Mouse (Mus musculus) liver, embryonic 13.5 days (tissue): ENCODE measurements around the gene Pcdh15. TPM values are rescaled to one million over a fixed set of nuclear protein-coding genes. Genes with fewer than 3 reads are reported as not detected.

Experiments used
- ATAC-seq: fragments of 200-750 bp; cut with Nextera tagmentation; 2 replicates; pipeline ENCODE4 v1.8.0; 2017; ENCODE audit warnings: low read depth, mild to moderate bottlenecking, moderate number of reproducible peaks, moderate library complexity
- DNase-seq: peaks from one replicate; pipeline ENCODE4 v3.0.0; 2022
- H3K27ac ChIP-seq: fragments of 300-500 bp; sonication (generic); 2 replicates; pipeline ENCODE4 v1.5.1; 2015; ENCODE audit warnings: moderate library complexity, mild to moderate bottlenecking, inconsistent platforms
- H3K27me3 ChIP-seq: fragments of 300-500 bp; sonication (generic); 2 replicates; pipeline ENCODE4 v1.6.1; 2015; ENCODE audit warnings: mild to moderate bottlenecking, inconsistent platforms
- H3K36me3 ChIP-seq: fragments of 300-500 bp; sonication (generic); 2 replicates; pipeline ENCODE4 v1.6.1; 2015; ENCODE audit warnings: mild to moderate bottlenecking, inconsistent platforms
- H3K4me1 ChIP-seq: fragments of 300-500 bp; sonication (generic); replicated peaks from 2 replicates; pipeline ENCODE4 v1.6.1; 2015; ENCODE audit warnings: inconsistent platforms
- H3K4me2 ChIP-seq: fragments of 300-500 bp; sonication (generic); 2 replicates; pipeline ENCODE4 v1.6.1; 2015; ENCODE audit warnings: inconsistent platforms, mild to moderate bottlenecking, moderate library complexity
- H3K4me3 ChIP-seq: fragments of 300-500 bp; sonication (generic); replicated peaks from 2 replicates; pipeline ENCODE4 v1.5.1; 2015; ENCODE audit warnings: mild to moderate bottlenecking, inconsistent platforms
- H3K9ac ChIP-seq: fragments of 300-500 bp; sonication (generic); 2 replicates; pipeline ENCODE4 v1.6.1; 2015; ENCODE audit warnings: mild to moderate bottlenecking, inconsistent platforms
- H3K9me3 ChIP-seq: fragments of 300-500 bp; sonication (generic); replicated peaks from 2 replicates; pipeline ENCODE4 v1.6.1; 2016; ENCODE audit warnings: inconsistent platforms
- WGBS: fragments of 180-500 bp; shearing (Covaris S2); methylation state at CpG from one replicate; pipeline ENCODE4 v1.1.7; 2015; ENCODE audit not compliant: insufficient replicate concordance; 5-methylcytosine and 5-hydroxymethylcytosine counted together
- polyA plus RNA-seq: library from polyadenylated mRNA; unstranded; fragments of >200 nt; fragmentation: Nextera tagmentation; extraction: Ambion mirVana; gene quantifications from 2 replicates; pipeline ENCODE4 v1.2.1, GENCODE M21; 2015

Pcdh15 gene
- polyA plus RNA-seq, 1 experiment from 2014 or later, result 0.13 TPM

DNA sequence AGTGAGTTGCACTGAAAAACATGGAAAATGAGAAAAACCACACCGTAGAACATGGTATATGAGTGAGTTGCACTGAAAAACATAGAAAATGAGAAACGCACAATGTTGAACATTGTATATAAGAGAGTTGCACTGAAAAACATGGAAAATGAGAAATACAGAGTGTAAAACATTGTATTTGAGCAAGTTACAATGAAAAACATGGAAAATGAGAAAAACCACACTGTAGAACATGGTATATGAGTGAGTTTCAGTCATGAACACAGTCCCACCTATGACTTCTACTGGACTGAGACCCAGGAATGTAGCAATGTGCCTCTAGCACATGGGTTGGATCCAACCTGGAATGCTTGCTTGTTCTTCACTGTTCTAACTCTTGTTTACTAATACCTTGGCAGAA lies 279.9 kb downstream of the Pcdh15 start:
- Histone ChIP-seq H3K36me3 (no peaks in the 10 kb centered on the region), H3K9me3 (no peaks in the 10 kb centered on the region), H3K27me3 (no peaks in the 10 kb centered on the region), H3K27ac (no peak overlapping the region), H3K4me3 (no peak overlapping the region), H3K4me2 (no peak overlapping the region), H3K4me1 (no peaks in the 10 kb centered on the region), H3K9ac (no peak overlapping the region)
- DNase-seq (no peak), ATAC-seq (no peak)
- WGBS, result 62% methylated on average over 2 of the region's 2 CpGs

DNA sequence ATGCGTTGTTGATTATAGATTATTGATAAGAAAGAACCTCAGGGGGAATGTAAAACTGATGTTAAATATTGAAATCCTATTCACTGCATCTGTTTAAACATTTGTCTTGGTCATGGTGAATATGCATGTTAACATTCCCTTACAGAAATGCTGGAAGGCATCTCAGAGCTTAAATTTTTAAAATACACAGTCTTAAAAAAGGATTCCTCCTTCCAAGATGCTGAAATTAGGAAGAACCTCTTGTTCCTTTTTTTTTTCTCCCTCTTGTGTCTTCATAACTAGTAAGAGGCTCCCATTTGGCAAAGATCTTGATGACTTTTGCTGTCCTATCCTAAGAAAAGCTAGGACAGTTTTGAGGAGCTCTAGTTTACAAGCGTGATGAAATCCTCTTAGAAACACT lies 284.9 kb downstream of the Pcdh15 start:
- Histone ChIP-seq H3K9ac (no peak overlapping the region), H3K9me3 (no peaks in the 10 kb centered on the region), H3K27ac (no peak overlapping the region), H3K4me3 (no peak overlapping the region), H3K36me3 (no peaks in the 10 kb centered on the region), H3K4me2 (no peak overlapping the region), H3K4me1 (no peaks in the 10 kb centered on the region), H3K27me3 (no peaks in the 10 kb centered on the region)
- ATAC-seq (no peak), DNase-seq (no peak)
- WGBS, result 65% methylated on average over 2 of the region's 2 CpGs

DNA sequence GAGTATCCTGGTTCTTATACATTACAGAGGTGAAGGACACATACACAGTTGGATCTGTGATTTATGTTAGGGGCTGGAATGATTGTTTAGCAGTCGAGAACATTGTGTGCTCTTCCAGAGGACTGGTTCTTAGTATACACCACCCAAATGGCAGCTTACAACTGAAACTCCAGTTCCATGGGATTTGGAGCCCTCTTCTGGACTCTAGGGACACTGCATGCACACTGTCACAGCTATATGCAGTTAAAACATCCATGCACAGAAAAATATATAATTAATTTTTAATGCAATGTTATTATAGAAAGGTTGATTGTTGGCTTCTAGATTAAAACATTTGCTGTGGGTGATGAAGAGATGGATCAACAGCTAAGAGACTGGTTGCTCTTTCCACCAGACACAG lies 301.3 kb downstream of the Pcdh15 start:
- no peaks in the 10 kb centered on the region for H3K9me3 ChIP-seq
- H3K9ac ChIP-seq, result no peak overlapping the region
- H3K27ac ChIP-seq, result no peak overlapping the region
- H3K36me3 ChIP-seq, result no peaks in the 10 kb centered on the region
- H3K4me3 ChIP-seq, result no peak overlapping the region
- DNase-seq (no peak), ATAC-seq (no peak)
- no peaks in the 10 kb centered on the region for H3K27me3 ChIP-seq
- no peaks in the 10 kb centered on the region for H3K4me1 ChIP-seq
- no peak overlapping the region for H3K4me2 ChIP-seq
- 58% methylated on average over 1 of the region's 1 CpGs for WGBS

DNA sequence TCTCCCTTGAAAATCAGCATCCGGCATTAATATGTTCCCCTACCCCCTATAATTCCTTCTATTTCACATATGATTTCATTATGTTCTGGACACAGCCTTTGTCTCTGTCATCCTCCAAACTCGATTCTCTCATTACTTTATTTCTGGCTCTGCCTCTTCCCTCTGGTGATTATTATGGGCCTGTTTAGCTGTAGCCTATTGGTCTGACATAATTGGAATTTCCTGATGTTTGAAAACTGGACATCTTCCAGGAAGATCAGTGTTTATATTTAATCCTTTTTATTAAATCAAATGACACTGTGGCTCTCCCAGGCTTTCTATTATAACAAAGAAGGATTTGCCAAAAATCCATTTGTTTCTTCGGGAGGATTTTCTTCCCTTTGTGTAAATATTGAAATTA lies 326.3 kb downstream of the Pcdh15 start:
- no peak overlapping the region for H3K27ac ChIP-seq
- no peaks in the 10 kb centered on the region for H3K9me3 ChIP-seq
- no peaks in the 10 kb centered on the region for H3K27me3 ChIP-seq
- no peak for ATAC-seq
- H3K4me1 ChIP-seq, result no peaks in the 10 kb centered on the region
- H3K36me3 ChIP-seq, result no peaks in the 10 kb centered on the region
- H3K4me3 ChIP-seq, result no peak overlapping the region
- DNase-seq, result no peak
- H3K4me2 ChIP-seq, result no peak overlapping the region
- no peak overlapping the region for H3K9ac ChIP-seq
- 48% methylated on average over 3 of the region's 3 CpGs for WGBS

DNA sequence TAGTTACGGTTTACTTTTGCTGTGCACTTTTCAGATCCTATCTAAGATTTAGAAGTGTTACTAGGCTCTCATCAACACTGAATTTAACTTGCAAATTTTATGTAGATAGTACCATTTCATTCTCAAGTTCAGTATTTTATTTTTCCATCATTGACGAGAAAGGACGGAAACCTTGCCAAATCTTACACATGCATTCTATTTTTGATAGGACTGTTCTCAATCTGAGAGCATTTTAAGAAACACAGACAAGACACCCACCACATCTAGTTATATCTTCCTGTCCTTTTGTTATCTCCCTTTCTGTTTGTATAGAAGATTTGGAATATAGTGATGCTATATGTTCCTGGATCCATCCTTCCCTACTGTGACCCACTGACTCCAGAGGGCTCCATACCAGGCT lies 332.2 kb downstream of the Pcdh15 start:
- no peak overlapping the region for H3K27ac ChIP-seq
- no peaks in the 10 kb centered on the region for H3K4me1 ChIP-seq
- no peak overlapping the region for H3K4me3 ChIP-seq
- no peak overlapping the region for H3K4me2 ChIP-seq
- DNase-seq, result no peak
- H3K36me3 ChIP-seq, result no peaks in the 10 kb centered on the region
- H3K9me3 ChIP-seq, result no peaks in the 10 kb centered on the region
- no peak overlapping the region for H3K9ac ChIP-seq
- 81% methylated on average over 3 of the region's 3 CpGs for WGBS
- ATAC-seq, result no peak
- no peaks in the 10 kb centered on the region for H3K27me3 ChIP-seq

DNA sequence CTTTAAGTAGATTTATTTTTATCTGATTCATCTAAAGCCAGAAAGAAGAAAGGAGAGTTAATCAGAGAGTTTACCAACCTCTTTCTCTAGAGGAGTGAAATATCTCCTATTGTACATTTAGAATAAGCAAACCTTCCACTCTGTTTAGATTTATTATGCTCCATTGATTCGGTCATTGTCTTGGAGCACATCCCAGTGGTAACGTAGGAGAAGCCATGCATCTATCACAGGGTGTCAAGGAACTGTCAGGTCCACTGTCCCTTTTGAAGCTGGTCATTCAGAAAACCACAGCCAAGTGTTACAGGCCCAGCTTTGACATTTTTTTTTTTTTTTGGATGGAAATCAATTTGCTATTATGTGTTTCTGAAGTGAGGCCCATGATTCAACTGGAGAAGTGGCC lies 384.9 kb downstream of the Pcdh15 start:
- H3K9ac ChIP-seq, result no peak overlapping the region
- no peak overlapping the region for H3K4me2 ChIP-seq
- WGBS, result 64% methylated on average over 2 of the region's 2 CpGs
- H3K27me3 ChIP-seq, result no peaks in the 10 kb centered on the region
- H3K27ac ChIP-seq, result no peak overlapping the region
- no peaks in the 10 kb centered on the region for H3K36me3 ChIP-seq
- H3K4me1 ChIP-seq, result no peaks in the 10 kb centered on the region
- H3K4me3 ChIP-seq, result no peak overlapping the region
- DNase-seq (no peak), ATAC-seq (no peak)
- H3K9me3 ChIP-seq, result no peaks in the 10 kb centered on the region

DNA sequence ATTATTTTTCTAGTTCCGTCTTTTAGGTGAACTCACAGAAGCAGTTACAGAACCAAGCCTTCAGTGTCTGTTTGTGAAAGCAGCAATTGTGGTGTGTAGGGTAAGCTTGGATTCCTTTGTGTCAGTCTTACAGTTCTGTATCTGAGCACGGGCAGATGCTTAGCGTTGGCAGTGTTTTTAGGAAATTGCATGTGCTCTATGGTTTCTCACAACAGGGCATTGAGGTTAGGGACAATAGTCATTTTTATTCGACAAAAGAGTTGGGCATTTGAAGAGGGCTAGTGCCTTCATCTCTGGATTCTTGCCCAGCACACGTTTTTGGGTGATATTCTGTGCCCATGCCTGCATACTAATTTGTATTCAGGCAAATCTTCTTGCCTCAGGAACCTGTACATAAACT lies 392.5 kb downstream of the Pcdh15 start:
- Histone ChIP-seq H3K9me3 (no peaks in the 10 kb centered on the region), H3K27ac (no peak overlapping the region), H3K4me2 (no peak overlapping the region), H3K4me1 (no peaks in the 10 kb centered on the region), H3K36me3 (no peaks in the 10 kb centered on the region), H3K9ac (no peak overlapping the region), H3K27me3 (no peaks in the 10 kb centered on the region), H3K4me3 (no peak overlapping the region)
- no peak for DNase-seq
- 49% methylated on average over 5 of the region's 5 CpGs for WGBS
- ATAC-seq, result no peak

DNA sequence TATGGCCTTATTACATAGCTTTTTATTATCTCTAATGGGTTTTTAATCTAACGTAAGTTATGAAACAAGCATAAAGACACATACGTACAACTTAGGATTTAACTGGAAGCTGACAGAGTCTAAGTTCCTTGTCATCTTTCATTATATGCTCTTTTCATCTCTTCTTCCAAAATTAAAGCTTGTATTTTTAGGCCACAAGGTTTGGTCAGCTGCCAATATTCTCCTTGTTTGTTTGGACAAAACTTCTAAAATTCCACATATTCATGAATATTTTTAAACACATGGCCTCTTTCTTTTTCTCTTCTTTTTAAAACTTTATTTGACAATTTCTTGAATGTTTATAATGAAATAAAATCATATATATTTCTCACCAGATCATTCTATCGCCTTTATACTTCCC lies 415.7 kb downstream of the Pcdh15 start:
- H3K9me3 ChIP-seq, result no peaks in the 10 kb centered on the region

DNA sequence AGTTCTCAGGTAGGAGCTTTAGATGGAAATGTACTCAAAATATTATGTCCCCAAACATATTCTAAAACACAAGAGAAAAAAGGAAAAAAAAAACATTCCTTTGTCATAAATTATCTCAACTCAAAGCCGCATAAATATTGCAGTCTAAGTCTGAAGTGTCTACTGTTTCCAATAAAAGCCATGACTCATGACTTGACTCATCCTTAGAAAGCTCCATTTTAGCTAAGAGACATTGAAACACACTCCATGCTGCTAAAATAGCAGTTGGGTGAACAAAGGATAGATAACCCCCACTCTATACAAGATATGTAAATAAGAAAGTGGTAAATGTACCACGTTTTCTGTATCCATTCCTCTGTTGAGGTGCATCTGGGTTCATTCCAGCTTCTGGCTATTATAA lies 416.6 kb downstream of the Pcdh15 start:
- DNase-seq (no peak), ATAC-seq (no peak)
- no peaks in the 10 kb centered on the region for H3K27me3 ChIP-seq
- no peak overlapping the region for H3K4me2 ChIP-seq
- H3K4me3 ChIP-seq, result no peak overlapping the region
- H3K4me1 ChIP-seq, result no peaks in the 10 kb centered on the region
- no peaks in the 10 kb centered on the region for H3K9me3 ChIP-seq
- H3K9ac ChIP-seq, result no peak overlapping the region
- no peaks in the 10 kb centered on the region for H3K36me3 ChIP-seq
- 52% methylated on average over 2 of the region's 2 CpGs for WGBS
- H3K27ac ChIP-seq, result no peak overlapping the region

More for the DNA sequence above, 415.7 kb downstream of the Pcdh15 start:
- H3K27ac ChIP-seq, result no peak overlapping the region
- WGBS, result 71% methylated on average over 3 of the region's 3 CpGs
- H3K4me3 ChIP-seq, result no peak overlapping the region
- H3K27me3 ChIP-seq, result no peaks in the 10 kb centered on the region
- DNase-seq, result no peak
- no peak overlapping the region for H3K4me2 ChIP-seq
- no peak for ATAC-seq
- H3K36me3 ChIP-seq, result no peaks in the 10 kb centered on the region
- no peak overlapping the region for H3K9ac ChIP-seq
- no peaks in the 10 kb centered on the region for H3K4me1 ChIP-seq

DNA sequence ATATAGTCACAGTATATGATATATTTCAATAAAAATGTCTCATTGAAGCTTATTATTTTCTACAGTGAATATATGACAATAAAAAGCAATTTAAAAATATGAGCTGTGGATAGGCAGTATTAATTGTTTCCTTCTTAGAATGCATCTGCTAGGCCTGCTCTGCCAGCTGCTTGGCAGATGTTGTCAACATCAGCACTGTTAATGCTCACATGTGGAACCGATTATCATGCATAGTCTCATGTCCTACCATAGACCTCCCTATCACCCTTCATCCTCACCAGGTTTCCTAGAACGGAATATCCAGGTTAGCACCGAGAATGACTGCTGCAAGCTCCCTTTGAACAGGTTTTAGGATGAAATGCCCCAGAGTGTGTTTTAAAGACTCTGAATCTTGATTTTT lies 420.3 kb downstream of the Pcdh15 start:
- ATAC-seq, result no peak
- WGBS, result 51% methylated on average over 3 of the region's 3 CpGs

DNA sequence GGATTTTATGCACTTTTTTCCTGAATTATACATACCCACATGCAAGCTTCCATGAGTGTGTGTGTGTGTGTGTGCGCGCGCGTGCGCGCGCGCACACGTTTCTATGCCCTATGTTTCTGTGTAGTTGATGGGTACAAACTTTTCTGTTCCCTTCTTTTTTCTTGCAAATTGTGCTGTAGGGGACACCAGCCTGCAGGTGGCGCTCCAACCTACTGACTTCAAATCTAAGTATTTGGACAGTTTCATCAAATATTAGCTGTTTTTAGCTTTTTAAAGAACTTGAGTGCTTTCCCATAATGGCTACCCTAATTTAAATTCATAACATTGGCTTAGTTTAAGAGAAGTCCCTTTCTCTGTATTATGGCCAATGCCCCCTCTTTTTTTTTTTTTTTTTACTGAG lies 453.7 kb downstream of the Pcdh15 start:
- Histone ChIP-seq H3K27ac (no peak overlapping the region), H3K9me3 (0 out of 2 replicates have a peak, but pooled peaks cover 2% of the 10 kb centered on the region), H3K36me3 (no peaks in the 10 kb centered on the region), H3K4me1 (no peaks in the 10 kb centered on the region), H3K4me3 (no peak overlapping the region), H3K4me2 (no peak overlapping the region), H3K9ac (no peak overlapping the region), H3K27me3 (no peaks in the 10 kb centered on the region)
- WGBS, result 79% methylated on average over 10 of the region's 10 CpGs
- ATAC-seq, result no peak
- no peak for DNase-seq

More for the DNA sequence above, 420.3 kb downstream of the Pcdh15 start:
- Histone ChIP-seq H3K27ac (no peak overlapping the region), H3K4me2 (no peak overlapping the region), H3K36me3 (no peaks in the 10 kb centered on the region), H3K9me3 (no peaks in the 10 kb centered on the region), H3K9ac (no peak overlapping the region), H3K4me3 (no peak overlapping the region), H3K27me3 (no peaks in the 10 kb centered on the region), H3K4me1 (no peaks in the 10 kb centered on the region)
- no peak for DNase-seq

DNA sequence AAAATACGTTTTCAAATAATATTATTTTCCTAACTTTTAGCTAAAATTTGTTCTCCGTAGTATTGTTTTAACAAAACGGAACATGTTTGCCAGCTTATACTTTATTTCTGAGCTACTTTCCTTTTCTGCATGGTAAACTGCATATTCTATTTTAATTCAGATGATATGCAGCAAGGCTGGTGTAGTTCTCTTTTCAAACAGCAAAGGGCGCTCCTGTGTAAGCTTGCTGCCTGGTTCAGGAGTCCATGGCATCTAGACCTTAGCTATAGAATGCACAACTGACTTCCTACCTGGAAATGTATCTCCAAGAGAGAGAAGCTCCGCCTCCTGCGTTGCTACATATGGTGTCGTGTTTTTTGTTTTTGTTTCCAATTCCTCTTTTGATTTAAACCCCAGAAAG lies 465.1 kb downstream of the Pcdh15 start:
- DNase-seq (no peak), ATAC-seq (no peak)
- Histone ChIP-seq H3K9ac (no peak overlapping the region), H3K27ac (no peak overlapping the region), H3K4me3 (no peak overlapping the region), H3K4me1 (no peaks in the 10 kb centered on the region), H3K27me3 (no peaks in the 10 kb centered on the region), H3K9me3 (no peaks in the 10 kb centered on the region), H3K4me2 (no peak overlapping the region), H3K36me3 (no peaks in the 10 kb centered on the region)
- 51% methylated on average over 7 of the region's 7 CpGs for WGBS
